Mouse (Mus musculus): Measurements from ENCODE around the gene Nudc.

GRCm38 (mm10) chr4:133494432-133494831 lies 51.4 kb downstream of the Nudc start:
- TF ChIP-seq EP300 (IDR thresholded peaks at IDR 0.05; ENCODE audit: low read depth) (no peak), CTCF (IDR thresholded peaks at IDR 0.05; ENCODE audit: low read depth) (peak; percentile 96)
